Mouse (Mus musculus) cortical plate, adult 2 months (tissue): ENCODE results near the gene 1700016K19Rik.

Experiments
- CTCF ChIP-seq: fragments of 200-500 bp; IDR thresholded peaks from 2 replicates; pipeline ENCODE4 v1.5.1; 2011; ENCODE audit warnings: mild to moderate bottlenecking, control low read depth, low read length; ENCODE audit not compliant: insufficient read depth; ENCODE audit errors: extremely low read depth
- POLR2A ChIP-seq: fragments of 200-500 bp; IDR thresholded peaks from 2 replicates; pipeline ENCODE4 v1.6.1; 2011; ENCODE audit warnings: mild to moderate bottlenecking, low read length, control low read depth; ENCODE audit not compliant: insufficient read depth; ENCODE audit errors: extremely low read depth

DNA sequence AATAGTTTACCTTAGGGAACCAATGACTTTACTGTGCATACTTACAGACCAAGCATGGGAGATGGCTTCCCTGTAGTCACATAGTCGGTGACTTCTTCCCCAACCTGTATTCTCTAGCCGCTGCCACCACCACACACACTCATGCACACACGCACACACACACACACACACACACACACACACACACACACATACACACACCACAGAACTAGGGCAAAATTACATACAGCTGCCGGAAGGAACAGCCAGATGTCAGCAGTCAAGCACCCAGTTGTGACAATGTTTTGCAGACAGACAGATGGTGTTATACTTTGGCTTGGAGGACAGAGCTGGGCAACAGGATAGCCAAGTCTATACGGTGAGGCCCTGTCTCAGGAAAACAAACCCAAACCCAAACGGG is 21.7 kb upstream of the 1700016K19Rik start:
- no peak for TF ChIP-seq CTCF
- TF ChIP-seq POLR2A = no peak
